Mouse (Mus musculus): Measurements from ENCODE around the gene Cldn10. TPM values are rescaled to one million over a fixed set of nuclear protein-coding genes. Genes with fewer than 3 reads are reported as not detected.
"Not testable (repeated sequence)": the region's sequence is repeated elsewhere in the genome, so short reads cannot be mapped to it uniquely, and the experiment has no call there.

The Cldn10 gene
- polyA plus RNA-seq, 1 experiment from 2014 or later: 0.99 TPM

DNA sequence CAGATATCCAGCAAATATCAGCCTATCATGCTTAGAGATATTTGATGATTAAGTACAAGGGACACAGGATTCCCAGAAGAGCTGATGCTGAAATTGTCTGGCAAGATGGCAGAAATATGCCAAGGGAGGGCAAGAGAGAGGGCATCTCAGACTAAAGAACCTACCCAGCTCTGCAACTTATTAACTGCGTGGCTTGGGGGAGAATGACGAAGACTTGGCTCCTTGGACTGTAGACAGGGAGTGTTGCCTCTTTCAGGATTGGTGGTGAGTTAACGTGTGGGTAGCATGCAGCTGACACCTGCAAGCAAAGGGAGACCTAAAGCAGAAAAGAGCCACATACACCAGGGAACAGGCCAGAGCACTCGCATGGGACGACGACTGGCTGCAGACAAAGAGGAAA lies 5.7 kb downstream of the Cldn10 start:
- no peak overlapping the region for H3K4me3 ChIP-seq
- no peaks in the 10 kb centered on the region for H3K27me3 ChIP-seq (ENCODE audit: low read depth, poor library complexity, severe bottlenecking)
- no peaks in the 10 kb centered on the region for H3K4me1 ChIP-seq
- 93% methylated on average over 6 of the region's 6 CpGs for WGBS
- DNase-seq (ENCODE audit: low spot score): no peak
- no peaks in the 10 kb centered on the region for H3K9me3 ChIP-seq (replicated peaks)
- no peaks in the 10 kb centered on the region for H3K36me3 ChIP-seq
- no peak overlapping the region for H3K27ac ChIP-seq (replicated peaks)

DNA sequence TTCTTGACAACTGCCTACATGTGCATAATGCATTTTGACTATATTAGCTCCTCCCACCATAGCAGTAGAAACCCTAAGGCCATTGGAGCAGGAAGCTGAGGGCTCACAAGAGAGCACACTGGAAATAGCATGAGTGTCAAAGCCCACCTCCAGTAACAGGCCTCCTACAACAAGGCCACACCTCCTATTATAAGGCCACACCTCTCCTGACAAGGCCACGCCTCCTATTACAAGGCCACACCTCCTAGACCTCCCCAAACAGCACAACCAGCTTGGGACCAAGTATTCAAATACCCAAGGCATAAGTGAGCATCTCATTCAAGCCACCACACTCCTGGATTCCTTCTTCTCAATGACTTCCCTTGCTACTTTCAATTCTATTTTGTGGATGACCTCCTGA lies 6.5 kb downstream of the Cldn10 start:
- no peak for DNase-seq (ENCODE audit: low spot score)
- H3K4me1 ChIP-seq: no peaks in the 10 kb centered on the region
- no peak overlapping the region for H3K27ac ChIP-seq (replicated peaks)
- H3K36me3 ChIP-seq: no peaks in the 10 kb centered on the region
- 66% methylated on average over 1 of the region's 1 CpGs for WGBS
- no peaks in the 10 kb centered on the region for H3K9me3 ChIP-seq (replicated peaks)
- no peak overlapping the region for H3K4me3 ChIP-seq
- no peaks in the 10 kb centered on the region for H3K27me3 ChIP-seq (ENCODE audit: low read depth, poor library complexity, severe bottlenecking)

DNA sequence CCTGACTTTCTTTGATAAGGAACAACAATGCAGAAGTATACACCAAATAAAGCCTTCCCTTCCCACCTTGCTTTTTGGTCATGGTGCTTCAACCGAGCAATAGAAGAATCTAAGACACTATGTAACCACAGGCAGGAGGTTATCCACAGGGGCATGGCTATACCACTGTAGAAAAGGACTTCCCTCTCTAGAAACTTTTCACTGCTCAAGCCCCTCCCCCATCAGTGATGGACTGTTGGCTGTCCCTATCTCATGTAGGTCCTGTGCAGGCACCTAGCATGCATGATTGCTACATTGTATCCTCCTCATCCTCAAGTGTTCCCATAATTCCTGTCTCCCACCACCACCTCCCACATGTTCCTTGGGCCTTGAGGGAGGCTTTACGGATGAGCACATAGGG lies 7.2 kb downstream of the Cldn10 start:
- Histone ChIP-seq H3K4me3 (no peak overlapping the region), H3K27me3 (ENCODE audit: low read depth, poor library complexity, severe bottlenecking) (no peaks in the 10 kb centered on the region), H3K27ac (replicated peaks) (no peak overlapping the region), H3K4me1 (no peaks in the 10 kb centered on the region), H3K36me3 (no peaks in the 10 kb centered on the region), H3K9me3 (replicated peaks) (no peaks in the 10 kb centered on the region)
- 88% methylated on average over 2 of the region's 2 CpGs for WGBS
- no peak for DNase-seq (ENCODE audit: low spot score)

DNA sequence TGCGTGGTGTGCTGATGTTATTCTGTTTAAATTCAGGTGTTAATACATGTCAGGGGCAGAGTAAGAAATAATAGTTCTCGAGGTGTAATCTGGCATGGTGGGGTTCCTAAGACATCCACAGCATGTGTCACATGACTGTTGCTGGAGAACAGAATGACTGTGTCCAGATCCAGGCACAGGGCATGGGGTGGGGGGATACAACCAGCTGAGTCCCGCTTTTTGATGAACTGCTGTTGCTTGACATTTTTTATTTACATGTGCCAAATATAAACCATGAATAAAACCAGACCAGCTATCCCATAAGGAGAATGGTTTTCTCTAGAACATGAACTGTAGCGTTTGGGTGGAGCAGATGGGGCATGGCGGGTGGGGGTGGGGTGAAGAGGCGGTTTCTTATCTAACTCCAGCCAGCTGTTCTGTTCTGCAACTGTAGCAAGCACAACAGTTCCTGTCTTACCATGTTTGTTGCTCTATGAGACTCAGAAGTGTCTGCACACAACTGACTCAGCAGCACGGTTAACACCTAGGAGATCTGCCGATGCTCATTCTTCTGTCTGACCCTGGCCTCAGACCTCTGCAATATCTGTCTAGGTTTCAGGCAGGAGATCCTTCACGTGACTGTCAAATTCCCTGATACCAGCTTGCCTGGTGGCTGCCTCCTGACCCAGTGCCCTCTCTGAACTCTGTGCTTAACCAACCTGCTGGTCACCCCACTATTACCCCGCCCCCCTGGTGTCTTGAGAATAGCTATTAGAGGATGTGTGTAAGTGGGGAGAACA lies 8.4 kb downstream of the Cldn10 start:
- no peaks in the 10 kb centered on the region for H3K9me3 ChIP-seq (replicated peaks)
- H3K4me3 ChIP-seq: no peak overlapping the region
- no peaks in the 10 kb centered on the region for H3K27me3 ChIP-seq (ENCODE audit: low read depth, poor library complexity, severe bottlenecking)
- DNase-seq (ENCODE audit: low spot score): no peak
- H3K27ac ChIP-seq (replicated peaks): no peak overlapping the region
- no peaks in the 10 kb centered on the region for H3K4me1 ChIP-seq
- WGBS: 68% methylated on average over 10 of the region's 10 CpGs
- H3K36me3 ChIP-seq: no peaks in the 10 kb centered on the region

DNA sequence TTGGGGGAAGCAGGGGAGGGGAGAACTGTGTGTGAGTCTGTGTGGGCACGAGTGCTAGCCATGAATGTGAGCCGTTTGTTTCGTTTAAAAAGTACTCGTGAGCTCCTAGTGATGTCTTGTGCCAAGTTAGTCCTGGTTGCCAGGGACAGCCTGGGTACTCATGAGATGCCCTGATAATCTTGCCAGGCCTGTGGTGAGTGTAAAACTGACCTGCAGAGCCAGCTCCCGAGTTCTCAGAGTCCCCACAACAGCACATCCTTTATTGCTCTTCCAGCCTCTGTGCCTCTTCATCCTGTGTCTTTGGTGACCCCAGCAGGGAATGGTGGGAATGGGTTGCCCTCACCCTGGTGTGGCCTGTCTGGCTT lies 9.0 kb downstream of the Cldn10 start:
- Histone ChIP-seq H3K9me3 (replicated peaks) (no peaks in the 10 kb centered on the region), H3K27me3 (ENCODE audit: low read depth, poor library complexity, severe bottlenecking) (no peaks in the 10 kb centered on the region), H3K27ac (replicated peaks) (no peak overlapping the region), H3K4me1 (no peaks in the 10 kb centered on the region), H3K4me3 (no peak overlapping the region), H3K36me3 (no peaks in the 10 kb centered on the region)
- no peak for DNase-seq (ENCODE audit: low spot score)
- 70% methylated on average over 5 of the region's 5 CpGs for WGBS

DNA sequence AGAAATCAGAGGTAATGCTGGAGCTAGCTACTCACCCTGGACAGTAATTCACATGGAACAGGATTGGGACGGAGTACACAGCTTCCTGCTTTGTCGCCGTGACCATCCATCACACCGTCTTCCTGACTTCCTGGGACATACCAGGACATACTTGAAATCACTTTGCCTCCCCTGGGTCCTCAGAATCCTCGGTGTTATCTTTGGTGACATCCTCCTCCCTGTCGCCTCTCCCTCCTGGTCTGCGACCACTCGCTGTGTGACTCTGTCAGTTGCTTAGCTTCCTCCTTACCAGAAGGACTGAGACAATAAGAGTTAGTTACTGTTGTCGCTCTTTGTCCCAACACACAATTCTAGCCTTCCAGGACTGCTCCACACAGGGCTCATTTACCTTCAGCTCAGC lies 9.6 kb downstream of the Cldn10 start:
- no peaks in the 10 kb centered on the region for H3K27me3 ChIP-seq (ENCODE audit: low read depth, poor library complexity, severe bottlenecking)
- DNase-seq (ENCODE audit: low spot score): no peak
- no peaks in the 10 kb centered on the region for H3K36me3 ChIP-seq
- no peaks in the 10 kb centered on the region for H3K4me1 ChIP-seq
- WGBS: 78% methylated on average over 9 of the region's 9 CpGs
- no peak overlapping the region for H3K27ac ChIP-seq (replicated peaks)
- H3K4me3 ChIP-seq: no peak overlapping the region
- H3K9me3 ChIP-seq (replicated peaks): no peaks in the 10 kb centered on the region

DNA sequence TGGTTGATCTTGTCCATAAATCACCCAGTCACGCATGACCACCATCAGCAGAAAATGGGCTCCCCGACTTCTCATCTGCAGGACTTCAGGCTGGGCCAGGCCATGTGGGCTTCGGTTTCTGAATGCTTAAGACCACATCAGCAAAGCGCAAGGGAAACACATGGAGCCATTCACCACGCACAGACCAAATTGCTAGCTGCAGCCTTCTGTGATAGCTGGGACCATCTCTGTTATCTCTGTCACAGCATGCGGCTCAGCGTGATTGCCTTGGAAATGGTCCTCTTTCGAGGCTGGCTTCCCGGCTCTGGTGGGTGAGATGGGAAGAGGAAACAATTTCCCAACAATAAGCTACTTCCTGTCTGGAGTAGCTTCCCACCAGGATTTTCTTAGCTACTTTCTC lies 12.2 kb downstream of the Cldn10 start:
- no peaks in the 10 kb centered on the region for H3K27me3 ChIP-seq (ENCODE audit: low read depth, poor library complexity, severe bottlenecking)
- H3K27ac ChIP-seq (replicated peaks): no peak overlapping the region
- peaks cover 5% of the 10 kb centered on the region for H3K4me1 ChIP-seq
- no peak overlapping the region for H3K4me3 ChIP-seq
- no peaks in the 10 kb centered on the region for H3K9me3 ChIP-seq (replicated peaks)
- DNase-seq (ENCODE audit: low spot score): no peak
- WGBS: 79% methylated on average over 9 of the region's 9 CpGs
- H3K36me3 ChIP-seq: no peaks in the 10 kb centered on the region

DNA sequence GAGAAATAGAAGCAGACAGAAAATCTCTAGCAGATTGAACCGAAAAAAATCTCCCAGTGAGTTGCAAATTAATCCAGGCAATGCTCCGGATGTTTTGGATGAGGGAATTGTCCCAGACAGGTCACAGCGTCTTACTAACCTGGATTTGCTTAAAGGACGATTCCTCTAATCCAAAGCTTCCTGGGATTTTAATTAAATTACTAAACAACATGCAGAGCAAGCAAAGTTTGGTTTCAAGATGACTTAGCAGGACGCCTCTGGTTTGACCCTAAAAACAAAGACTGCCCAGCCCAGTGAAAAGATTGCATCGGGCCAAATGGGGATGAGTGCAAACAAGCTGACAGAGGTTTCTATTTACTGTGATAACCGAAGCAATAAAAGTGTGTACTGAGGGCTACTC lies 16.2 kb downstream of the Cldn10 start:
- H3K9me3 ChIP-seq (replicated peaks): no peaks in the 10 kb centered on the region
- WGBS: 15% methylated on average over 7 of the region's 7 CpGs
- no peaks in the 10 kb centered on the region for H3K27me3 ChIP-seq (ENCODE audit: low read depth, poor library complexity, severe bottlenecking)
- DNase-seq (ENCODE audit: low spot score): no peak
- H3K4me3 ChIP-seq: no peak overlapping the region
- no peaks in the 10 kb centered on the region for H3K36me3 ChIP-seq
- no peak overlapping the region for H3K27ac ChIP-seq (replicated peaks)
- peaks cover 5% of the 10 kb centered on the region for H3K4me1 ChIP-seq

DNA sequence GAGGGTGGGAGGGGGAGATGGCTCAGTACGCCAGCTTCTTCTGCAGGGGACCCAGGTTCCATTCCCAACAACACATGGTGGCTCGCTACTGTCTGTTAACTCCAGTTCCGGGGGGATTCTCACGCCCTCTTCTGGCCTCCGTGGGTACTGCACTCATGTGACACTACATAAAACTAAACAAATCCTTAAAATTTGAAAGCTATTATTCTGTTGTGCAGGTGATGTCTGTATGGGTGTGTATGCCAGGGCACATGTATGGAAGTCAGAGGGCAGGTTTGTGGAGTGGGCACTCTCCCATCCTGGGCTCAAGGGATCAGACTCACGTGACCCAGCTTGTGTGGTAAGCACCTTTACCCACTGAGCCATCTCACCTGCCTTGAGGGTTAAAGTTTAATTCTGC lies 16.6 kb downstream of the Cldn10 start:
- WGBS: 25% methylated on average over 6 of the region's 6 CpGs
- H3K4me1 ChIP-seq: peaks cover 5% of the 10 kb centered on the region
- no peaks in the 10 kb centered on the region for H3K36me3 ChIP-seq
- H3K27me3 ChIP-seq (ENCODE audit: low read depth, poor library complexity, severe bottlenecking): no peaks in the 10 kb centered on the region
- no peak overlapping the region for H3K4me3 ChIP-seq
- no peaks in the 10 kb centered on the region for H3K9me3 ChIP-seq (replicated peaks)
- peak; percentile 31 for DNase-seq (ENCODE audit: low spot score)
- H3K27ac ChIP-seq (replicated peaks): no peak overlapping the region

DNA sequence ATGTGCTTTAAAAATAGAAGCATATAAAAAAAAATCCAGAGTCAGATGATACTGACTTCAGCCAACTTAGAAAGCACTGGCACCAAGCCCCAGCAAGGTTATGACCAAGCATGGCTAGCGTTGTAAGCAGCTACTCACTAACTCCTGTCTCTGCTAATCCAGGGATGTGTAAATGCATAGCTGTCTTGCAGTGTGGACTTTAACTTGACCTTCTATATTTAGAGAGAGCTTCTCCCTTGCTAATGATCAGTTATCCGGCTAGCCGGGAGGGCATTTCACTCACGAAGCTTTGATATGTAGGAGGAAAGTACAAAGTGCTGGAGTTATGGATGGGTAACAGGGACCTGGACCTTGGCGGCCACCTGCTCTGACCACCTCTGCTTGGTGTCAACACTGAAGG lies 19.9 kb downstream of the Cldn10 start:
- Histone ChIP-seq H3K36me3 (no peaks in the 10 kb centered on the region), H3K4me3 (no peak overlapping the region), H3K9me3 (replicated peaks) (no peaks in the 10 kb centered on the region), H3K27me3 (ENCODE audit: low read depth, poor library complexity, severe bottlenecking) (no peaks in the 10 kb centered on the region), H3K27ac (replicated peaks) (no peak overlapping the region), H3K4me1 (peaks cover 5% of the 10 kb centered on the region)
- WGBS: 89% methylated on average over 5 of the region's 5 CpGs
- DNase-seq (ENCODE audit: low spot score): no peak

DNA sequence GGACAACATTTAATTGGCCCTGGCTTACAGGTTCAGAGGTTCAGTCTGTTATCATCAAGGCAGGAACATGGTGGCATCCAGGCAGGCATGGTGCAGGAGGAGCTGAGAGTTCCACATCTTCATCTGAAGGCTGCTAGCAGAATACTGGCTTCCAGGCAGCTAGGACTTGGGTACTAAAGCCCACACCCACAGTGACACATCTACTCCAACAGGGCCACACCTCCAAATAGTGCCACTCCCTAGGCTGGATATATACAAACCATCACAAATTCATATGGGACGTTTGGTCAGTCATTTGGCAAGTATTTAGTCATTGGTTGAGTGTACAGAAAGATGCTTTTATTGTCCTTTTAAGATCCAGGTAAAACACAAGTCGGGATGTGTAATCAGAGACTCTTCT lies 20.5 kb downstream of the Cldn10 start:
- H3K27me3 ChIP-seq (ENCODE audit: low read depth, poor library complexity, severe bottlenecking); H3K4me3 ChIP-seq: not testable (repeated sequence)

DNA sequence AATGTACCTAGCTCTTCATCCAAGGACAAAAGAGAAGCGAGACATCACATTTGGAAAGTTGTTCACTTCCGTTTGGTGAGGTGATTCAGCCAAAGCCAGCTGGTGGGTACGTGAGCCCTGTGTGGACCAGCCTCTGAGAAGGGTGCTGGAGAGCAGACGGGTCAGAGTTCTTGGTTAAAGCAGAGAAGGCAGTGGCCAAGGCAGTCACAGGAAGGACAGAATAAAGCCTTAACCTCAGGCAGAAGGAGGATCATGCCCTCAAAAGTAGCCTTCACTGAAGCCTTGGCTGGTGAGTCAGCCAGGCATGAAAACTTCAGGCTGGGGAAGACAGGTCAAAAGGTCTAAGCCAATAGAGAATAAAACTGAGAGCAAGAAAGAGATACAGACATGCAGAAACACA lies 22.0 kb downstream of the Cldn10 start:
- WGBS: 86% methylated on average over 4 of the region's 4 CpGs
- Histone ChIP-seq H3K4me3 (no peak overlapping the region), H3K27ac (replicated peaks) (no peak overlapping the region), H3K9me3 (replicated peaks) (no peaks in the 10 kb centered on the region), H3K27me3 (ENCODE audit: low read depth, poor library complexity, severe bottlenecking) (no peaks in the 10 kb centered on the region), H3K4me1 (no peaks in the 10 kb centered on the region; the same call in 1 of the 2 replicates), H3K36me3 (no peaks in the 10 kb centered on the region)
- no peak for DNase-seq (ENCODE audit: low spot score)

More for the DNA sequence above, 20.5 kb downstream of the Cldn10 start:
- not testable (repeated sequence) for H3K27ac ChIP-seq (replicated peaks); H3K36me3 ChIP-seq; H3K4me1 ChIP-seq; H3K9me3 ChIP-seq (replicated peaks); DNase-seq (ENCODE audit: low spot score)
- WGBS: 80% methylated on average over 2 of the region's 2 CpGs

DNA sequence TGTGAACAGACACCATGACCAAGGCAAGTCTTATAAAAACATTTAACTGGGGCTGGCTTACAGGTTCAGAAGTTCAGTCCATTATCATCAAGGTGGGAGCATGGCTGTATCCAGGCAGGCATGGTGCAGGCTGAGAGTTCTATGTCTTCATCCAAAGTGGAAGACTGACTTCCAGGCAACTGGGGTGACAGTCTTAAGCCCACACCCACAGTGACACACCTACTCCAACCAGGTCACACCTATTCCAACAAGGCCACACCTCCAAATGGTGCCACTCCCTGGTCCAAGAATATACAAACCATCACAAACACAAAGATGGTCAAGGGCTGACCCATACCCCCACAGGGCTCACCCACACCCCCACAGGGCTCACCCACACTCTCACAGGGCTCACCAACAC lies 23.5 kb downstream of the Cldn10 start:
- H3K36me3 ChIP-seq; H3K4me1 ChIP-seq; H3K4me3 ChIP-seq; H3K27ac ChIP-seq (replicated peaks); DNase-seq (ENCODE audit: low spot score); H3K27me3 ChIP-seq (ENCODE audit: low read depth, poor library complexity, severe bottlenecking); H3K9me3 ChIP-seq (replicated peaks): not testable (repeated sequence)

DNA sequence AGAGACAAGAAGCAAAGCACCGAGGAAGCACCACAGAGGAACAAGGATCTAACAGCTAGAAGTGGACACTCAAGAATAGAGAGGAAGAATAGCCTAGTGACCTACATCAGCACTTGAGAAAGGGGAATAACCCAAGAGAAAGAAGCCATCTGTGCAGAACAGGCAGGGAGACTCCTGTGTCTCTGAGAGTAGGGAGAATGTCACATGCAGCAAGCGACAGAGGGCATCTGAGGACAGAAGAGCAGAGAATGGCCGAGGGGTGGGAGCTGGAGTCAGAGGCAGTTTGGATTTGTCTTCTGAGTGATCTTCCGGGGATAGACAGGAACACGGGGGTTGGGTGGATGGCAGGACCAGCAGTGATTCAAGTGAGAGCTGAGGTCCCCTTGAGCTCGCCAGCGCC lies 25.4 kb downstream of the Cldn10 start:
- Histone ChIP-seq H3K36me3 (no peaks in the 10 kb centered on the region), H3K9me3 (replicated peaks) (0 out of 2 replicates have a peak, but pooled peaks cover 5% of the 10 kb centered on the region), H3K27me3 (ENCODE audit: low read depth, poor library complexity, severe bottlenecking) (peaks cover 7% of the 10 kb centered on the region; the same call in 1 of the 2 replicates), H3K4me3 (no peak overlapping the region), H3K4me1 (no peaks in the 10 kb centered on the region), H3K27ac (replicated peaks) (no peak overlapping the region)
- WGBS: 76% methylated on average over 7 of the region's 7 CpGs
- DNase-seq (ENCODE audit: low spot score): no peak

All from midbrain, embryonic 10.5 days (tissue).